Mouse (Mus musculus): ENCODE measurements around the gene Slc44a3. TPM values are rescaled to one million over a fixed set of nuclear protein-coding genes. Genes with fewer than 3 reads are reported as not detected.

The Slc44a3 gene
- polyA plus RNA-seq, 3 experiments from 2014 or later = not detected

GRCm38 (mm10) chr3:121500225-121500624, 32.0 kb downstream of the Slc44a3 start:
- ATAC-seq = peak; percentile 93

GRCm38 (mm10) chr3:121493997-121494421, 38.2 kb downstream of the Slc44a3 start:
- ATAC-seq = peak; percentile 95

GRCm38 (mm10) chr3:121492026-121492425, 40.2 kb downstream of the Slc44a3 start:
- no peak for ATAC-seq

- no peak for ATAC-seq
These were observed 41.3 kb downstream of the Slc44a3 start for GRCm38 (mm10) chr3:121490941-121491340.

GRCm38 (mm10) chr3:121489462-121490118, 42.6 kb downstream of the Slc44a3 start:
- no peak for ATAC-seq

- no peak for ATAC-seq
These were observed 47.0 kb downstream of the Slc44a3 start for GRCm38 (mm10) chr3:121485201-121485600.

GRCm38 (mm10) chr3:121483266-121484161, 48.7 kb downstream of the Slc44a3 start:
- no peak for ATAC-seq

- no peak for ATAC-seq
These were observed 50.6 kb downstream of the Slc44a3 start for GRCm38 (mm10) chr3:121481564-121481963.

GRCm38 (mm10) chr3:121480961-121481436, 51.2 kb downstream of the Slc44a3 start:
- ATAC-seq = no peak

GRCm38 (mm10) chr3:121480030-121480960, 51.9 kb downstream of the Slc44a3 start:
- no peak for ATAC-seq

GRCm38 (mm10) chr3:121474738-121475137, 57.5 kb downstream of the Slc44a3 start:
- ATAC-seq = no peak

- ATAC-seq = no peak
These were observed 60.5 kb downstream of the Slc44a3 start for GRCm38 (mm10) chr3:121471703-121472102.

GRCm38 (mm10) chr3:121469185-121469975, 62.8 kb downstream of the Slc44a3 start:
- no peak for ATAC-seq

GRCm38 (mm10) chr3:121468136-121468535, 64.1 kb downstream of the Slc44a3 start:
- ATAC-seq = no peak

- peak; percentile 35 for ATAC-seq
These were observed 65.1 kb downstream of the Slc44a3 start for GRCm38 (mm10) chr3:121467094-121467552.

GRCm38 (mm10) chr3:121465795-121466194, 66.4 kb downstream of the Slc44a3 start:
- ATAC-seq = no peak

GRCm38 (mm10) chr3:121464733-121465305, 67.4 kb downstream of the Slc44a3 start:
- ATAC-seq = no peak

GRCm38 (mm10) chr3:121462782-121463181, 69.4 kb downstream of the Slc44a3 start:
- ATAC-seq = no peak

- no peak for ATAC-seq
These were observed 70.7 kb downstream of the Slc44a3 start for GRCm38 (mm10) chr3:121461477-121461876.

GRCm38 (mm10) chr3:121460473-121461193, 71.6 kb downstream of the Slc44a3 start:
- no peak for ATAC-seq

Measured in inflammation-experienced regulatory T-cells, adult 6 months (primary cell).